Mouse (Mus musculus): Measurements from ENCODE around the gene Nol10.

DNA sequence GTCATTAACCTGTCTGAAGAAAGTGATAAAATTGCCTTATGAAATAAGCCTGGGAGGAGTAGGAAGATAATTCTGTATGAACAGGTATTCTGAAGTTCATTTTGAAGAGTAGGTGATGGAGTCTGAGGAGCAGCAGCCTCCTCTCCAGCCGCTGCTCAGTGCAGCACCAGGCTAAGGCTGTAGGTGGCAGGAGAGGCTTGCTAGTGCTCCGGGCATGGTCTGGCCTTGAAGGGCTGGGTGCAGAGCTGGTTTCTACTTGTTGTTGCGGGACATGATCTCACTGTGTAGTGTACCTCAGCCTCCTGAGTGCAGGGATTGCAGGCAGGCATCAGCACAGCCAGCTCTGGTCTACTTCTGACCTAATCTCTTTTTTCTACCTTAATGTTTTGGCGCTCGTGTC lies 18.7 kb downstream of the Nol10 start:
- TF ChIP-seq CTCF (IDR thresholded peaks at IDR 0.05) (peak; percentile 90; the same call in 1 of the 2 replicates), POLR2A (IDR thresholded peaks at IDR 0.05; ENCODE audit: insufficient read depth, low read depth, low read length) (no peak)
